Mouse (Mus musculus): Measurements from ENCODE around the gene Shprh.
"Not testable (repeated sequence)": the region's sequence is repeated elsewhere in the genome, so short reads cannot be mapped to it uniquely, and the experiment has no call there.

Shprh gene

GRCm38 (mm10) chr10:11248210-11248609 lies 99.0 kb downstream of the Shprh start:
- in situ Hi-C loops (cut with MboI) = no loop called here

GRCm38 (mm10) chr10:11250247-11250997 lies 101.2 kb downstream of the Shprh start:
- in situ Hi-C loops (cut with MboI) = no loop called here

- in situ Hi-C loops (cut with MboI) = not testable (repeated sequence)
Observed at GRCm38 (mm10) chr10:11253581-11253980, 104.4 kb downstream of the Shprh start.

GRCm38 (mm10) chr10:11260119-11260518 lies 110.9 kb downstream of the Shprh start:
- in situ Hi-C loops (cut with MboI) = no loop called here

GRCm38 (mm10) chr10:11262292-11262691 lies 113.1 kb downstream of the Shprh start:
- in situ Hi-C loops (cut with MboI) = not testable (repeated sequence)

GRCm38 (mm10) chr10:11263795-11264194 lies 114.6 kb downstream of the Shprh start:
- in situ Hi-C loops (cut with MboI) = not testable (repeated sequence)

Measured in mature B cell (primary cell).